Mouse (Mus musculus): Measurements from ENCODE around the gene Tnfsf14.
A peak's percentile ranks its signal among the peaks of the same experiment; 100 is the strongest.

DNA sequence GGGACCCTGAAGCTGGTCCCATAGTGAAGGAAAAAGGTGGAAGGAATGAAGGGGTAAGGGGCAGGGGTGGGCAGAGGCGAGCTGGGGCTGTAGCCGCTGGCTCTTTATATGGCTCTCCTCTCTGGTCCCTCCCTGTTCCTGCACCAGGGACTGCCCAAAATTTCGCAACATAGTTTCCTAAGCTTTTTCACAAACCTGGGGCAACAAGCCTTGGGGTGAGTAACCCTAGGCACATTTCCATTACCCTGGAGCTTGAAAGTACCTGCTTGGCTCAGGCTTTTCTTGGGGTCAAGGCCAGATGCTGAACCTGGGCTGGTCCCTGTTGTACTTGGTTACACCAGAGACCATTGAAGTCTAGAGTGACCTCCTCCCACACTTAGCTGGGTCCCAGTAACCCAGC lies 34.0 kb upstream of the Tnfsf14 start, which contains the start of gene C3:
- TF ChIP-seq CTCF (IDR thresholded peaks at IDR 0.05; ENCODE audit: low read depth) (no peak), EP300 (IDR thresholded peaks at IDR 0.05; ENCODE audit: low read depth) (peak; percentile 84)

All from liver, postnatal 0 days (tissue).